Mouse (Mus musculus) C2C12 (cell line): ENCODE measurements around the gene Tuba1b.

Experiments
- CEBPB ChIP-seq: IDR thresholded peaks from one replicate; pipeline ENCODE4 v1.6.1; 2011; ENCODE audit warnings: low read depth, mild to moderate bottlenecking, control low read depth, moderate library complexity
- CTCF ChIP-seq: IDR thresholded peaks from one replicate; pipeline ENCODE4 v1.5.1; 2011; ENCODE audit not compliant: control insufficient read depth, insufficient read depth, insufficient read length
- FOSL1 ChIP-seq: IDR thresholded peaks from one replicate; pipeline ENCODE4 v1.8.0; 2011; ENCODE audit warnings: mild to moderate bottlenecking, low read length; ENCODE audit not compliant: poor library complexity, insufficient read depth, severe bottlenecking
- MAX ChIP-seq: IDR thresholded peaks from one replicate; pipeline ENCODE4 v1.6.1; 2011; ENCODE audit warnings: mild to moderate bottlenecking, control low read depth
- MYOG ChIP-seq: IDR thresholded peaks from one replicate; pipeline ENCODE4 v1.6.1; 2011; ENCODE audit not compliant: control insufficient read depth, insufficient read length; ENCODE audit errors: extremely low read depth
- USF1 ChIP-seq: IDR thresholded peaks from one replicate; pipeline ENCODE4 v1.6.1; 2011; ENCODE audit warnings: low read depth, mild to moderate bottlenecking, control low read depth, moderate library complexity

DNA sequence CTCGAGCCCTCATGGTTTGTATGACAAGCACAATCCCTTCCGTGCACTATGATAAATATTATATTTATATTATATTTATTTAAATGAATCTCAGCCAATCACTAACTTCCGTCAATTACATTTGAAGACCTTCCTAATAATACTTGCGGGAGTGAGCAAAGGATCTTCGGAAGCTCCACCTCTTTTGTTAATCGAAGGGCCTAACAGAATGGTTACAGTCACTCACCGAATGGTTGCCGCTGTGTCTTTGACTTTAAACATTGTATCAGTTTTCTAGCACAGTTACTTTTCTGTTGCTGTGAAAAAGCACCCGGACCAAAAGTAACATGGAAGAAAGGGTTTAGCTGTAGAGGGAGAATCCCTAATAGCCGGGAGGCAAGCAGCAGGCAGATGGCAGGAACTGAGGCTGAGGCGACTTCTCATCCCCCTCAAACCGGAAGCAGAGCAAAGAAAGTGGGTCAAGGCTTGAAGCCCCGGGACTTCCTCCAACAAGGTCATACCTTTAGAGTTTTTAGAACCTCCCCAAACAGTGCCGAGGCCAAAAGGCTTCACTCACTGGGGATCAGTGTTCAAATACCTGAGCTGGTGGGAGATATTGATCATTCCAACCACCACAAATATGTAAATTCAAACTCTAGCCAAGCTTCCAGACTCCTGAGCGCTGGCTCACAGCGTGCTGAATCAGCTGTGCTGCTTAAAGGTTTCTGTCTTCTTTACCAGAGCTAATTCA lies 35.2 kb upstream of the Tuba1b start:
- TF ChIP-seq CTCF: no peak
- no peak for TF ChIP-seq FOSL1
- TF ChIP-seq USF1: no peak
- no peak for TF ChIP-seq MYOG
- no peak for TF ChIP-seq MAX
- no peak for TF ChIP-seq CEBPB
